Mouse (Mus musculus) lung, embryonic 15.5 days (tissue): ENCODE measurements at regions not wholly inside any gene's neighbourhood (a gene's known extent, or its start where the extent isn't known, plus 50 kb on each side); places are given as distances from the start of the nearest gene placed in this dataset.

Experiments used
- ATAC-seq: fragments of 200-750 bp; cut with Nextera tagmentation; 2 replicates; pipeline ENCODE4 v1.8.0; 2017; ENCODE audit warnings: moderate number of reproducible peaks, borderline replicate concordance; ENCODE audit not compliant: low FRiP score, low TSS enrichment; ENCODE audit errors: extremely low read depth
- H3K27ac ChIP-seq: fragments of 300-500 bp; sonication (generic); 2 replicates; pipeline ENCODE4 v1.5.1; 2015; ENCODE audit warnings: moderate library complexity, mild to moderate bottlenecking, inconsistent platforms
- H3K27me3 ChIP-seq: fragments of 300-500 bp; sonication (generic); 2 replicates; pipeline ENCODE4 v1.6.1; 2015; ENCODE audit warnings: inconsistent platforms
- H3K36me3 ChIP-seq: fragments of 300-500 bp; sonication (generic); 2 replicates; pipeline ENCODE4 v1.6.1; 2015; ENCODE audit warnings: inconsistent platforms
- H3K4me1 ChIP-seq: fragments of 300-500 bp; sonication (generic); 2 replicates; pipeline ENCODE4 v1.6.1; 2015; ENCODE audit warnings: inconsistent platforms
- H3K4me2 ChIP-seq: fragments of 300-500 bp; sonication (generic); 2 replicates; pipeline ENCODE4 v1.6.1; 2015; ENCODE audit warnings: inconsistent platforms, mild to moderate bottlenecking, moderate library complexity
- H3K4me3 ChIP-seq: fragments of 300-500 bp; sonication (generic); 2 replicates; pipeline ENCODE4 v1.5.1; 2015; ENCODE audit warnings: mild to moderate bottlenecking, inconsistent platforms
- H3K9ac ChIP-seq: fragments of 300-500 bp; sonication (generic); 2 replicates; pipeline ENCODE4 v1.6.1; 2015; ENCODE audit warnings: inconsistent platforms
- H3K9me3 ChIP-seq: fragments of 300-500 bp; sonication (generic); 2 replicates; pipeline ENCODE4 v1.6.1; 2016; ENCODE audit warnings: inconsistent platforms
- WGBS: fragments of 180-500 bp; shearing (Covaris S2); methylation state at CpG from one replicate; pipeline ENCODE4 v1.1.7; 2015; 5-methylcytosine and 5-hydroxymethylcytosine counted together

GRCm38 (mm10) chrX:158451792-158452191 is 408.7 kb upstream of the Cnksr2 start:
- Histone ChIP-seq H3K4me1 (no peaks in the 10 kb centered on the region), H3K36me3 (no peaks in the 10 kb centered on the region), H3K4me3 (no peak overlapping the region), H3K9me3 (no peaks in the 10 kb centered on the region), H3K4me2 (no peak overlapping the region), H3K27ac (no peak overlapping the region), H3K9ac (no peak overlapping the region), H3K27me3 (no peaks in the 10 kb centered on the region)
- ATAC-seq = no peak
- 62% methylated on average over 2 of the region's 2 CpGs for WGBS

GRCm38 (mm10) chrX:158423554-158424258 is 380.6 kb upstream of the Cnksr2 start:
- H3K27me3 ChIP-seq = no peaks in the 10 kb centered on the region
- no peak for ATAC-seq
- 51% methylated on average over 2 of the region's 2 CpGs for WGBS
- H3K4me3 ChIP-seq = no peak overlapping the region
- no peaks in the 10 kb centered on the region for H3K36me3 ChIP-seq
- H3K4me1 ChIP-seq = no peaks in the 10 kb centered on the region
- no peak overlapping the region for H3K27ac ChIP-seq
- no peak overlapping the region for H3K4me2 ChIP-seq
- no peaks in the 10 kb centered on the region for H3K9me3 ChIP-seq
- no peak overlapping the region for H3K9ac ChIP-seq

- WGBS = 77% methylated on average over 4 of the region's 4 CpGs
- no peaks in the 10 kb centered on the region for H3K27me3 ChIP-seq
- no peaks in the 10 kb centered on the region for H3K4me1 ChIP-seq
- H3K27ac ChIP-seq = no peak overlapping the region
- H3K9ac ChIP-seq = no peak overlapping the region
- no peaks in the 10 kb centered on the region for H3K36me3 ChIP-seq
- H3K4me3 ChIP-seq = no peak overlapping the region
- no peaks in the 10 kb centered on the region for H3K9me3 ChIP-seq
- H3K4me2 ChIP-seq = no peak overlapping the region
- ATAC-seq = no peak
These were observed 351.2 kb upstream of the Cnksr2 start for GRCm38 (mm10) chrX:158394184-158394894.

- H3K9ac ChIP-seq = no peak overlapping the region
These were observed 332.7 kb upstream of the Cnksr2 start for GRCm38 (mm10) chrX:158375791-158376190.

GRCm38 (mm10) chrX:158373219-158373618 is 330.1 kb upstream of the Cnksr2 start:
- Histone ChIP-seq H3K4me1 (no peaks in the 10 kb centered on the region), H3K9me3 (no peaks in the 10 kb centered on the region), H3K27me3 (no peaks in the 10 kb centered on the region), H3K27ac (no peak overlapping the region), H3K4me3 (no peak overlapping the region), H3K4me2 (no peak overlapping the region), H3K9ac (no peak overlapping the region), H3K36me3 (no peaks in the 10 kb centered on the region)
- 72% methylated on average over 2 of the region's 2 CpGs for WGBS
- no peak for ATAC-seq

More at GRCm38 (mm10) chrX:158375791-158376190, 332.7 kb upstream of the Cnksr2 start:
- Histone ChIP-seq H3K36me3 (no peaks in the 10 kb centered on the region), H3K4me2 (no peak overlapping the region), H3K9me3 (no peaks in the 10 kb centered on the region), H3K27ac (no peak overlapping the region), H3K4me1 (no peaks in the 10 kb centered on the region), H3K4me3 (no peak overlapping the region), H3K27me3 (no peaks in the 10 kb centered on the region)
- ATAC-seq = peak; percentile 81; the same call in 1 of the 2 replicates
- WGBS = 48% methylated on average over 4 of the region's 4 CpGs
